Mouse (Mus musculus) left cerebral cortex, adult 18-20 months (tissue): Measurements from ENCODE around the gene Slc48a1. TPM values are rescaled to one million over a fixed set of nuclear protein-coding genes. Genes with fewer than 3 reads are reported as not detected.
A peak's percentile ranks its signal among the peaks of the same experiment; 100 is the strongest.

Source experiments
- DNase-seq, 2 experiments: peaks; one replicate each; pipeline ENCODE4 v3.0.0; 2021 to 2022; ENCODE audit warnings: low spot score in 2 of 2, mixed read lengths in 1 of 2
- total RNA-seq, 2 experiments: library from RNA; stranded (reverse); gene quantifications; 2 replicates each; pipeline ENCODE4 v1.2.3; 2021

Slc48a1 gene
- total RNA-seq, 2 experiments from 2014 or later: 154 to 168 TPM

DNA sequence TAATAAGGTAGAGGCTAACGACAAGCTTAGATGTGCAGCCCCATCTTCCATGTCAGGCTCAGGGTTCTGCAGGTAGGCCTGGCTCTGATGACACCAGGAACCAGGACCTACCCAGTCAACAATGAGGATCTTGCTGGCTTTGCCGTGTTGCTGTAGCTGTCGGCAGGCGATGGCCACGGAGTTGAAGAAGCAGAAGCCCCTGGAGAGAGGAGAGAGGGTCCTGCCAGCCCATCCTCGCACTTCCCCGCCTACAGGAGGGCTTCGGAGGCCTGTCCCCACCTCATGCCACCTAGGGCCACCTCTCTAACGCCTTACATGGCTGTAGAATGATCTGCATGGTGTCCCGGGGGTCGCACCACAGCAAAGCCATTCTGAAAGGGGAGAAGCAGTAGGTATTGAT, 21.1 kb downstream of the Slc48a1 start:
- DNase-seq: no peak

- DNase-seq: no peak
These were observed 22.5 kb downstream of the Slc48a1 start for GRCm38 (mm10) chr15:97800853-97801252.

- no peak for DNase-seq
These were observed 23.5 kb downstream of the Slc48a1 start for GRCm38 (mm10) chr15:97801811-97802210.

GRCm38 (mm10) chr15:97802575-97802974, 24.3 kb downstream of the Slc48a1 start:
- no peak for DNase-seq

GRCm38 (mm10) chr15:97807867-97808266, 29.5 kb downstream of the Slc48a1 start:
- DNase-seq: no peak

DNA sequence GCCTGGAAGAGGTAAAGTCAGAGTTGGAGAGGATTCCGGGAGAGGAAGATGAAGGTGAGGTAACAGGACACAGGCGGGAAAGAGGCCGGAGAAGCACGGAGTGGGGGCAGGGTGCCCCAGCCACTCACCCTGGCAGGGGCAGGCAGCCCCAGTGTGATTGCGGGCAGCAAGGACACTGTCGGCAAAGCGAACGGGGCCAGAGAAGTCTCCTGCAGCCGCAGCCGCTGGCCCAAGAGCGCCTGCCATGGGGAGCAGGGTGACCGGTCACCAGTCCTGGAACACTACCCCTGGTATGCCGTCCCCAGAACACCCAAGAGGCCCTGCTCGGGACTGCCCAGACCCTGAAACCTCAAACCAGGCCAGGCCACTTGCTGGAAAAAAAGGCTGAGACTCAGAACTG, 30.2 kb downstream of the Slc48a1 start:
- DNase-seq: no peak

- DNase-seq: no peak
These were observed 30.9 kb downstream of the Slc48a1 start for GRCm38 (mm10) chr15:97809206-97809605.

GRCm38 (mm10) chr15:97809942-97810341, 31.6 kb downstream of the Slc48a1 start:
- DNase-seq: no peak

DNA sequence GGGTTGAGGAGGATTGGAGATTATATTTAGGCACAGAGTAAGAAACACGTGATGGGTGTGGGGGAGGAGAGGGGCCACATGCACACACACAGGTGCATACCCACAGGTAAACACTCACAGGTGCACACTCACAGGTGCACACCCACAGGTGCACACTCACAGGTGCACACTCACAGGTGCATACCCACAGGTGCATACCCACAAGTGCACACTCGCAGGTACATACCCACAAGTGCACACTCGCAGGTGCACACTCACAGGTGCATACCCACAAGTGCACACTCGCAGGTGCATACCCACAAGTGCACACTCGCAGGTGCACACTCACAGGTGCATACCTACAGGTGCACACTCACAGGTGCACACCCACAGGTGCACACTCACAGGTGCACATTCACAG, 32.1 kb downstream of the Slc48a1 start:
- DNase-seq: no peak

GRCm38 (mm10) chr15:97811307-97811706, 33.0 kb downstream of the Slc48a1 start:
- no peak for DNase-seq

DNA sequence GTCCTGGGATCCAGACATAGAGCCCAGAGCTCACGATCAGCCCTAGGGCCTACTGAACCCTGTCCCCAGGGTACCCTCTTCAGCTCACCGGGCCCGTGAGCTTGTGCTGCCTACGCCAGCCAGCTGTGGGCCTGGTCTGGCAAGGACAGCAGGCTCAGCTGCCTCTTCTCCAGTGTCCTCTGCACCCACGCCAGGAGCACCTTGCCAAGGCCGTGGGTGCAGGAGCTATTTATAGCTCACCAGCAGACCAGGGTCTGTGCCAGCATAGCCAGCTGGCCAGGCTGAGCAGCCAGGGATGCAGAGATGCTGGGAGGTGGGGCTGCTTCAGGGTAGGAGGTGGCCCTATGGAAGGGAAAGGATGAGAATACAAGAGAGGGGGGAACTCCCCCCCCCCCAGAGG, 33.8 kb downstream of the Slc48a1 start:
- DNase-seq: peak; percentile 86 to 93

GRCm38 (mm10) chr15:97812875-97813274, 34.6 kb downstream of the Slc48a1 start:
- no peak for DNase-seq

GRCm38 (mm10) chr15:97813452-97814204, 35.3 kb downstream of the Slc48a1 start:
- no peak for DNase-seq

GRCm38 (mm10) chr15:97814703-97815102, 36.4 kb downstream of the Slc48a1 start:
- DNase-seq: no peak

DNA sequence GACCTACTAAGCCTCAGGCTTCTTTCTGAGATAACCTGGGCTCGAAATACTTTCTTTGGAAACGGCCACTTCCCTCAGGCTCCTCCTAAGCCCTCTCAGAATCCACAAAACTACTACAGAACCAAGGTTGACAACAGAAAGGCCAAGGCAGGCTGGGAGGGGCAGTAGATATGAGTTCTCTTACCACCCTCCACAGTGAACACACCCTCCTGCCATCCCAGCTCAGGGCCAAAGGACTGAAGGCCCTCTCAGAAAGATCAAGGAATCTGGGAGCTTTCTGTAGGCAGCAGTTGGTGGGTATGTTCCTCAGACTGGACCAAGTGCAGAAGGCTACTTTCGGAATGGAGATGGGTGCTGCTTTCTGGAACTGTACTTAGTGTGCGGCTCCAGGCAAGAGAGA, 36.9 kb downstream of the Slc48a1 start:
- DNase-seq: no peak

DNA sequence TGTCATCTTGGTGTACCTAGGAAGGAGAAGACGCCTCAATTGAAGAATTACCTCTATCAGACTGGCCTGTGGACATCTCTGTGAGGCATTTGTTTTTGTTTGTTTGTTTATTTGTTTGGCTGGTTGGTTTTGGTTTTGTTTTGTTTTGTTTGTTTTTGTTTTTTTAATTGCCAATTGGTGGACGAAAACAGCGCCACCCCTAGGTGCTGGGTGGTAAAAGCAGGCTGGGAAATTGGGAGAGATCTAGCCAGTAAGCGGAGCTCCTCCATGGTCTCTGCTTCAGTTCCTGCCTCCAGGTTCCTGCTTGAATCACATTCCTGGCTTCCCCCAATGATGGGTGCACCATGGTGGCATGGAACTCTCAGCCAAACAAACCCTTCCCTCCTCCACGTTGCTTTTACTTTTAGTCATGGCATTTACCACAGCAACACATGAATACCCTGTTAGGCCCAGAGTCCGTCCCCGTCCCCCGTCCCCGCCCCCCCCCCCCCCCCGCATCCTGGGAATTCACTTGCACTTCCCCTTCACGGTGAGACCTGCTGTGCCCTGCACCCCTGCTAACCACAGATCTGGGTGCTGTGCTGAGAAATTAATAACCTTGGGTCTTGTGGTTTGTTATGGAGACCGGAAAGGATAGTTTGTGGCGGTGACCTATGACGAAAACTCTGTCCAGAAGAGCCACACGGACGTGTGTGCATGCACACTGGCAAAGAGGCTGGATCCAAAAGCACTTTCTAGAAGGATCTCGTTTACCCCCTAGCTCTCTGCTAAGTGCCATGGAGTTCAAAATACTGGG, 38.1 kb downstream of the Slc48a1 start:
- no peak for DNase-seq

DNA sequence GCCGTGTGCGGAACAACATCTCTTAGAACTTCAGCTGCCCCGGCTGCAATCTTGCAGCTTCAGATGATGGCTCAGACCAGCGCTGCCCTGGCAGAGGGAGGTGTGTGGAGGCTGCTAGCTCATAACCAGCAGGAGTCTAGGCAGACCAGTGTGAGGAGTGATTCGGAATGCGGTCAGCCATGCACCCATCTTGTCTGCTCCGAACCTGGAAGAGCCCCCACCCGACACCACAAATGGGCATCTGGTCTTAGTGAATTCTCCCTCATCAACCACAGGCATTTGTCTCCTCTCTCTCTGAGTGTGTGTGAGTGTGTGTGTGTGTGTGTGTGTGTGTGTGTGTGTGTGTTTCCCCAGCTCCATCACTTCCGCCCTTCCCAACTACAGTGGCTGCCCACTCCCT, 41.6 kb downstream of the Slc48a1 start:
- DNase-seq: no peak

- DNase-seq: no peak
These were observed 43.1 kb downstream of the Slc48a1 start for GRCm38 (mm10) chr15:97821321-97821982.

- no peak for DNase-seq
These were observed 43.7 kb downstream of the Slc48a1 start for GRCm38 (mm10) chr15:97821983-97822363.

DNA sequence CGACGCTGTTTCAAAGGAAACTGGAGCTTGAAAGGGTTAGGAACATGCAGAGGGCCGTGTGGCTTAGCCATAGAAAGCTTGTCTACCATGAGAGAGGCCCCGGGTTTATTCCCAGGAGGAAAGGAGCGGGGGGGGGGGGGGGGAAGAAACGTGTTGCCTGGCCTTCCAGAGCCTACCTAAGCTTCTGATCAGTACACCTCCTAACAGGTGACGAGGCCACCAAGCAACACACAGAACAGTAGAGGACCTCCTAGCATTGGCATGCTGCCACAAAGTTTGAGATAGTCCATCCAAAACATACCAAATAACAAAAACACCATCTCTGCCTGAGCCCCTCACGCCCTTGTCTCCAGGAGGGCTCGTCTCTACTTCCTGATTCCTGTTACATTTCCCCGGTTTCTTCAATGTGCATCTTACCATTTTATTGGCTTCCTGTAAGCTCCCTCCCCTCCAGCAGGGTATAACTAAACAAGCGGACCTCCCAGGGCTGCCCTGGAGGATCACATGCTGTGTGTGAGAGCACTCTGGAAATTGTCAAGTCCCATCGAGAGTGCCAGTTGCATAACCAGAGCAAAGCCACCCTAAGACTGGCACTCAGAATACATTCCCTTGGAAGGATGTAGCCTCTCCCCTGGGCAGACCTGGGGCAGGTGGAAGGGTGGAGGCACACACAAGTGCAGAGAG, 44.4 kb downstream of the Slc48a1 start:
- no peak for DNase-seq

DNA sequence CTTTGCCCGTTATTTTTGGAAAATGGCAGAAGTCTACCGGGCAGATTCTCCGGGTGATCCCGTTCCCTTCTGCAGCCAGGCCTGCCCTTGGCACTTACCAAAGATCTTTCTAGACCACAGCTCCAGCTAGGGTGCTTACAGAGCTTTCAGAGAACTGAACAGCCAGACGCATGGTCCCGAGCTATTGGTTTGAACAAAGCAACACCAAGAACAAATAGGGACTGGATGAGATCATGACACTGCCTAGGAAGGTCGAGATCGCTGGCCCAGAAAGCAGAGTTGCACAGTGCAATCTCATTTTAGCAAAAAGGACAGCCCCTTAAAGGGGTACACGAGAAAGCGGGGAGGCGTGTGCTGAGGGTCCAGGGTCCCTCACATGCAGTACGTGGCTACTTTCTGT, 45.2 kb downstream of the Slc48a1 start:
- no peak for DNase-seq
